Mouse (Mus musculus) myocyte (in vitro differentiated cells): ENCODE results near the gene Sh3bp5.

Experiments
- POLR2A ChIP-seq: IDR thresholded peaks from one replicate; pipeline ENCODE4 v1.6.1; 2011; ENCODE audit warnings: low read depth, mild to moderate bottlenecking, control low read depth, moderate library complexity; ENCODE audit not compliant: insufficient read length
- TCF12 ChIP-seq: IDR thresholded peaks from one replicate; pipeline ENCODE4 v1.6.1; 2011; ENCODE audit warnings: mild to moderate bottlenecking, control low read depth; ENCODE audit not compliant: poor library complexity, insufficient read depth, severe bottlenecking

DNA sequence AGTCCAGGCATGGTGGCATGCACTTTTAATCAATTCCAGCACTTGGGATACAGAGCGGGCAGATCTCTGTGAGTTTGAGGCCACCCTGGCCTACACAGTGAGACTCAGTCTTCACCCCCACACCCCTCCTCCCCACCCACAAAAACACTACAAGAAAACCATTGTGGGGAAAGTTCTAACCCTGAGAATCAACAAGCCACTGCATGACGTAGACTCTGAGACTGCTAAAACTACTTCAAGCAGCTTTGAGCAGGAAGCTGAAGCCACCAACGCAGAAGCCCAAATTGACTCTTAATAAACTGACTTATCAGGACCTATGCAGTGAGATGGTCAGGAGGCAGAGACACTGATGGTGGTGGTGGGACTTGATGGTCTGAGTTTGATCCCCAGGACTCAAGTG lies 36.6 kb downstream of the Sh3bp5 start:
- TF ChIP-seq TCF12 = no peak
- TF ChIP-seq POLR2A = no peak
